Mouse (Mus musculus) testis, adult 10 weeks (tissue): ENCODE measurements around the gene Tspan5. TPM values are rescaled to one million over a fixed set of nuclear protein-coding genes. Genes with fewer than 3 reads are reported as not detected.

Experiments
- polyA plus RNA-seq: library from polyadenylated mRNA; stranded (reverse); fragments of 350-450 nt; fragmentation: Illumina TruSeq; extraction: RNeasy Lipid Tissue Mini Kit (QIAGEN cat#74804); gene quantifications from one replicate; pipeline ENCODE4 v1.2.3, GENCODE M21; 2014; ENCODE audit warnings: low read depth, low replicate concordance

Tspan5 gene
- polyA plus RNA-seq: 27.3 TPM

DNA sequence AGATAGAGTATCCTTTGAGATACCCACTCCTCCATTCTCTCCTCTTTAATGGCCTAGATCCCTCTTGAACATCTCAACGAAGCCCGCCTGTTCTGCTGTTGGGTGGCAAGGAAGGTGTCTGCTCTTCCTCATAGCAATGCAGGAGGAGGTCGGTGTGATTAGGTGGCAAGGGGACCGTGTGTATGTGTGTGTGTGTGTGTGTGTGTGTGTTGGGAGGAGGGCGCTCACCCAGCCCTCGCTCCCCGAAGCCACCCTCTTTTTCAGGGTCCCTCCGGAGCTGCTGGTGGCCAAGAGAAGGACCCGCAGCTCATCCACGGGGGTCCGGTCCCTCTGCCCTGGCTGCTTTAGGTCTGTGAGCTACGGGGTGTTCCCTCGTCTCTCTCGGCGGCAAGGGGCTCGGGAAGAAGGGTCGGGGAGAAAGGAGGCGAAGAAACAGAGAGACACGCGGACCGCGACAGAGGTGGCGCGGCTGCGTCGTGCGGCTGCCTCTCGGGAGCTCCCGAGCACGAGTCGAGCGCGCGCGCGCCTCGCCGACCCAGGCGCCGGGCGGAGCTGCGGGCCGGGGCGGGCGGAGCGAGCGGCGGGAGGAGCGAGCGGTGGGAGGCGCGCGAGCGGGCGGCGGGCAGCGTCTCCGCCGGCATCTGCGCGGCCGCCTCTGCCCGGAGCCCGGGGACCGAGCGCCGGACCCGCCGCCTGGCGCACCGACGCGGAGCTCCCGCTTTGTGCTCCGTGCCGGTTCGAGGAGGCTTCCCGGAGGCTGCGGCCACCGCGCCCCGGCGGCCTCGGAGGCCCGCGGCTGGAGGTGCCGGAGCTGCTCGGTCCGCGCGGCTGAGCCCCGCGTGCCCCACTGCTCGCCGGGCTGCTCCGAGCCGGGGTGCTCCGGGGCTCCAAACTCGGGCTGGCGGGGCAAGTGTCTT, at the start of gene Tspan5:
Tspan5 (plus strand) TSS at position 547 of the 917 bp plus-strand sequence.

Other genes starting within 250 kb of the Tspan5 start
- gene Eif4e, start 216.0 kb upstream of the Tspan5 start, polyA plus RNA-seq: 704 TPM